Comparison of ENCODE assay signal across 7 mouse cellular contexts in the genomic region with DNA sequence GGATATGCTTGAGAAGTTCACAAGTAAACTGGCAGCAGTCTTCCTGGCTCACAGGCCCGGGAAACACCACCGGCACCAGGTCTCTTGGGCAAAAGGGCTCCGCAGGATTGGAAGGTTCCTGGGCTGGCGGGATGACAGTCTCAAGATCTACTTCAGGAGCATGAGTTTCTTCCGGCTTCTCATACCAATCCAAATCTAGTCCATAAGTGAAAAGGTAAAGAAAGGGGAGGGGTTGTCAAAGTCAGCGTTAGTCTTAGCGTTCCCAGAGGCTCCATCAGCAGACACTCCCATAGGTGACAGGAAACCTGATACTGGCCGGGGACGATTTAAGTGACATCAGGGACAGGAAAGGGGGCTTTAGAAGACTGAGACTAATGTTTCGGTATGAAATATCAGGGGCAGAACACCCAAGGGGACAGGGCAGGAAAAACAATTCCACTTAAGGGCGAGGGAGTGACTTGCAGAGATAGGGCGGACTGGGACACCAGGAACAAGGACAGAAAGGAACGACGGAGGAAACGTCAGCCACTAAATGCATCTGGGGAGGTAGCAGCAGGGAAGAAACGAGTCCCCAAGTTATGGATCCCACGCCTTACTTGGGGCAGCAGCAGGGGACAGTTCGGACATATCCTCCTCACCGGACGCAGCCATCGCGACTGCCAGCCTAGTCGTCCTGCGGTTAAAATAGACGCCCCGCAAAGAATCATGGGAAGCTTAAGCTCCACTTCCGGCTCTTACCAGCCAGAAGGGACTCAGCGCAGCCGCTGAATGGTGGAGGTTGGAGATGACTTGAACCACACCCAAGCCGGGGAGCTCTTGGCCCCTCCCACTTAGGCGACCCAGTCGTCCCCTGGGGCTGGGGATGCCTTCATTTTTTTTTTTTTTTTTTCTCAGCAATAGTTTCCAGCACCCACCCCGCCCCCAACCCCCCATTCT. TPM values are rescaled to one million over a fixed set of nuclear protein-coding genes. Genes with fewer than 3 reads are reported as not detected.
DNase-seq lines count a peak whose midpoint lies in the region; ATAC-seq and TF ChIP-seq lines count a peak whose summit lies in the region.

A gene (minus strand): TSS at position 707 of the 936 bp plus-strand sequence.

- WGBS in intestine, postnatal 0 days, result 2% methylated on average over 33 of the region's 33 CpGs
- whole genome bisulfite sequencing in midbrain, embryonic 12.5 days, result 9% methylated on average over 33 of the region's 33 CpGs

- no peaks in the 10 kb centered on the region for H3K4me1 ChIP-seq in intestine, postnatal 0 days (replicated peaks; ENCODE audit: control insufficient read depth, insufficient read depth, low read length)
- peaks cover 14% of the 10 kb centered on the region for H3K4me1 ChIP-seq in midbrain, embryonic 12.5 days

- ATAC-seq in intestine, postnatal 0 days, result peak; percentile 82
- ATAC-seq in midbrain, embryonic 12.5 days (ENCODE audit: low FRiP score, low read depth), result peak; percentile 95

- no peaks in the 10 kb centered on the region for H3K9me3 ChIP-seq in intestine, postnatal 0 days (ENCODE audit: control insufficient read depth)
- H3K9me3 ChIP-seq in midbrain, embryonic 12.5 days, result no peaks in the 10 kb centered on the region

- peak within 1 kb of the TSS; percentile 72 for H3K4me3 ChIP-seq in intestine, postnatal 0 days (ENCODE audit: low read depth, low read length)
- peak within 1 kb of the TSS; percentile 66 for H3K4me3 ChIP-seq in midbrain, embryonic 12.5 days

- H3K27ac ChIP-seq in intestine, postnatal 0 days (ENCODE audit: low read depth, low read length), result peak within 1 kb of the TSS; percentile 80
- peak within 1 kb of the TSS; percentile 9; the same call in 1 of the 2 replicates for H3K27ac ChIP-seq in midbrain, embryonic 12.5 days (replicated peaks)

- H3K9ac ChIP-seq in intestine, postnatal 0 days (ENCODE audit: low read depth, low read length), result peak within 1 kb of the TSS; percentile 74
- H3K9ac ChIP-seq in midbrain, embryonic 12.5 days (replicated peaks), result peak within 1 kb of the TSS; percentile 78

- no peak for TF ChIP-seq CTCF in intestine, postnatal 0 days (IDR thresholded peaks at IDR 0.05; ENCODE audit: low read depth)

- H3K36me3 ChIP-seq in intestine, postnatal 0 days (ENCODE audit: control insufficient read depth, insufficient read depth), result peaks cover 11% of the 10 kb centered on the region; the same call in 1 of the 2 replicates
- peaks cover 16% of the 10 kb centered on the region for H3K36me3 ChIP-seq in midbrain, embryonic 12.5 days

- no peaks in the 10 kb centered on the region for H3K27me3 ChIP-seq in intestine, postnatal 0 days (replicated peaks; ENCODE audit: control insufficient read depth, insufficient read depth, low read length)
- no peaks in the 10 kb centered on the region for H3K27me3 ChIP-seq in midbrain, embryonic 12.5 days

- peak within 1 kb of the TSS; percentile 82 for H3K4me2 ChIP-seq in intestine, postnatal 0 days (replicated peaks; ENCODE audit: low read depth)
- peak within 1 kb of the TSS; percentile 74 for H3K4me2 ChIP-seq in midbrain, embryonic 12.5 days (replicated peaks)

- DNase-seq in adrenal gland, postnatal 10 days, result peak; percentile 91
- peak; percentile 85 for DNase-seq in embryo, embryonic 9.5 days (ENCODE audit: extremely low spot score)
- peak; percentile 71 to 85 for DNase-seq in gastrocnemius, postnatal 4 days (ENCODE audit: low spot score in 2 of 2)
- DNase-seq in left cerebral cortex, postnatal 4 days, result peak; percentile 90
- peak; percentile 80 to 81 for DNase-seq in spleen, adult 18-20 months

- intact Hi-C loops in left cerebral cortex, postnatal 4 days (cut with DNase I), result no loop called here

RNA-seq across cellular contexts. Expression of the gene that starts here (rescaled TPM):
- 10 to 100 TPM; 14.1 to 15.0 TPM for total RNA-seq in adrenal gland, postnatal 10 days (2021)
- total RNA-seq in gastrocnemius, postnatal 4 days (2021), result 10 to 100 TPM; 15.7 to 17.6 TPM
- 38.1 and 40.2 TPM in 2 replicates for polyA plus RNA-seq in intestine, postnatal 0 days (2015; fragmentation: Nextera tagmentation; extraction: Ambion mirVana)
- 10 to 100 TPM; 16.2 to 17.8 TPM for total RNA-seq in left cerebral cortex, postnatal 4 days (2021)
- 29.3 and 30.4 TPM in 2 replicates for polyA plus RNA-seq in midbrain, embryonic 12.5 days (2016; fragmentation: Nextera tagmentation; extraction: Ambion mirVana)

Comparison
In these comparisons a context has a peak if more than half of its experiments do, and no peak if none do; other contexts are left out.
1. Peak in every context shown above with its lines: DNase-seq, ATAC-seq, H3K4me3 ChIP-seq and H3K27ac ChIP-seq.